Mouse (Mus musculus) midbrain, postnatal 0 days (tissue): ENCODE measurements around the gene Mef2a. TPM values are rescaled to one million over a fixed set of nuclear protein-coding genes. Genes with fewer than 3 reads are reported as not detected.

Source experiments
- ATAC-seq: fragments of 200-750 bp; cut with Nextera tagmentation; 2 replicates; pipeline ENCODE4 v1.8.0; 2017; ENCODE audit warnings: moderate number of reproducible peaks, mild to moderate bottlenecking, moderate TSS enrichment, moderate library complexity; ENCODE audit not compliant: low FRiP score
- DNase-seq: peaks from one replicate; pipeline ENCODE4 v3.0.0-alpha.2; 2015; ENCODE audit warnings: low spot score
- H3K27ac ChIP-seq: fragments of 300-500 bp; sonication (generic); 2 replicates; pipeline ENCODE4 v1.5.1; 2014; ENCODE audit warnings: low read depth, mild to moderate bottlenecking, low read length, mixed read lengths
- H3K27me3 ChIP-seq: fragments of 300-500 bp; sonication (generic); 2 replicates; pipeline ENCODE4 v1.6.1; 2014; ENCODE audit warnings: low read length, control low read depth, mixed read lengths; ENCODE audit not compliant: insufficient read depth
- H3K36me3 ChIP-seq: fragments of 300-500 bp; sonication (generic); 2 replicates; pipeline ENCODE4 v1.6.1; 2014; ENCODE audit warnings: low read length, control low read depth, mixed read lengths; ENCODE audit not compliant: insufficient read depth
- H3K4me1 ChIP-seq: fragments of 300-500 bp; sonication (generic); 2 replicates; pipeline ENCODE4 v1.6.1; 2014; ENCODE audit warnings: mild to moderate bottlenecking, control low read depth, antibody characterized with exemption, low read length, mixed read lengths; ENCODE audit not compliant: insufficient read depth
- H3K4me2 ChIP-seq: fragments of 300-500 bp; sonication (generic); 2 replicates; pipeline ENCODE4 v1.6.1; 2014; ENCODE audit warnings: low read depth, mild to moderate bottlenecking, low read length, mixed read lengths; ENCODE audit not compliant: poor library complexity, severe bottlenecking
- H3K4me3 ChIP-seq: fragments of 300-500 bp; sonication (generic); 2 replicates; pipeline ENCODE4 v1.5.1; 2014; ENCODE audit warnings: low read depth, mild to moderate bottlenecking, low read length, moderate library complexity
- H3K9ac ChIP-seq: fragments of 300-500 bp; sonication (generic); replicated peaks from 2 replicates; pipeline ENCODE4 v1.6.1; 2014; ENCODE audit warnings: mild to moderate bottlenecking, low read length, moderate library complexity, mixed read lengths; ENCODE audit not compliant: poor library complexity, severe bottlenecking
- H3K9me3 ChIP-seq: fragments of 300-500 bp; sonication (generic); 2 replicates; pipeline ENCODE4 v1.6.1; 2016; ENCODE audit warnings: low read length, control low read depth
- CTCF ChIP-seq: IDR thresholded peaks from 2 replicates; pipeline ENCODE4 v1.5.1; 2016; ENCODE audit warnings: antibody characterized with exemption, mild to moderate bottlenecking
- WGBS: fragments of 180-500 bp; shearing (Covaris S2); extraction: QIAGEN DNeasy Blood & Tissue Kit; methylation state at CpG from one replicate; pipeline ENCODE4 v1.1.7; 2014; 5-methylcytosine and 5-hydroxymethylcytosine counted together
- polyA plus RNA-seq: library from polyadenylated mRNA; unstranded; fragments of >200 nt; fragmentation: Nextera tagmentation; extraction: Ambion mirVana; gene quantifications from 2 replicates; pipeline ENCODE4 v1.2.1, GENCODE M21; 2015
- total RNA-seq: library from RNA; depleted of rRNA; stranded (reverse); fragments of >200 nt; gene quantifications from 2 replicates; pipeline ENCODE4 v1.2.3, GENCODE M21; 2014

Gene Mef2a
- total and polyA plus RNA-seq, 2 experiments from 2014 or later: 40.4 to 62.4 TPM

DNA sequence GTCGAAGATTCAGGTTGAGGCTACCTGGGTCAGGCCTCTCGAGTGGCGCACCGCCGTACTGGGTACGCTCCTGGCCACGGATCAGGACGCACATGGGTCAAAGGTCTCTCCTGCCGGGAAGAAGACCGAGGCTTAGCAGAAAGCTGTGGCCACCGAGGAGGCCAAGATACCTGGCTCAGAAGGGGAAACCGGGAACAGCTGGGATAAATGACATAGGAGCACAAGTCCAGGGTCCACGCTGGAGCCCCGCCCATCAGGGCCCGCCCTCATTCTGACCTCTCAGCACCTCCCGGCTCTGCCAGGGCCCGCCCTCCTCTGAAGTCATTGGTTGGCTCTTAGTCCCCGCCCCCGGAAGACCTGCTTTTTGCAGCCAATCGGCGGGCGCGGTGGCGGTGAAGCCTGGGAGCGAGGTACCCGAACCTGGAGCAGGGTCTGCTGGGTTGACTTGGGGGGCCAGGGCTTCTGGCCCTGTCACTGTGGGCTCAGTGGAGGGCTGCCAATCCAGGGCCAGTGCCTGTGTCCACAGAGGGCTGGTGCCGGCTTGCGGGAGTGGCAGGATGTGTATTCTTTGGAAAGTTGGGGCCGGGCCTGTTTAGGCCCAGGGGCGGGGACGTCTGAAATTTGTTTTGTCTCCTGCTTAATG is 150.3 kb downstream of the Mef2a start, which contains the start of gene Lysmd4:
TSS of gene Lysmd4 (plus strand) at position 325 of the 643 bp plus-strand sequence.
- Histone ChIP-seq H3K9me3 (no peaks in the 10 kb centered on the region), H3K9ac (peak within 1 kb of the TSS; percentile 77), H3K4me3 (peak within 1 kb of the TSS; percentile 73), H3K27me3 (no peaks in the 10 kb centered on the region), H3K36me3 (peaks cover 14% of the 10 kb centered on the region), H3K4me1 (peaks cover 15% of the 10 kb centered on the region), H3K4me2 (peak within 1 kb of the TSS; percentile 90), H3K27ac (peak within 1 kb of the TSS; percentile 67)
- ATAC-seq (peak; percentile 98), DNase-seq (peak; percentile 96)
- WGBS: 3% methylated on average over 31 of the region's 31 CpGs
- no peak for TF ChIP-seq CTCF

DNA sequence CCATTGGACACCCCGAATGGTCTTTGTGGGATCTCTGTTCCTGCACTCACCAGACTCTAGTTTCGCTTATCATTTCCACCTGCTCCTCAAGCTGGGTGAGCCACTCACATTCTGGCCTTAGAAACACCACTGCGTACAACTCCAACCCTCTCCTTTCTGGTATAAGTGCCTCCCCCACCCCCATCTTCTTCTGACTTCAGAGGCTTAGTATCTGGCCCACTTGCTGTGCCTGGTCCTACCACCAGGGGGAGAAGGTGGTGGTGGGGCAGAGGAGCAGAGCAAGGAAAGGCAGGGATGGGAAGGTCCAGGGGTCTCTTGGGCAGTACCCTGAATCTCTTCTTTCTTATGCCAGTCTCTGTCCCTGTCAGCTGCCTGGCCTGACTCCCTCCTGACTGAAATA is 155.6 kb downstream of the Mef2a start:
- Histone ChIP-seq H3K9ac (no peak overlapping the region), H3K36me3 (no peaks in the 10 kb centered on the region), H3K4me3 (no peak overlapping the region), H3K27ac (no peak overlapping the region), H3K4me2 (no peak overlapping the region), H3K4me1 (no peaks in the 10 kb centered on the region), H3K9me3 (no peaks in the 10 kb centered on the region), H3K27me3 (no peaks in the 10 kb centered on the region)
- 79% methylated on average over 3 of the region's 3 CpGs for WGBS
- no peak for DNase-seq
- peak; percentile 77 for TF ChIP-seq CTCF
- ATAC-seq: no peak

DNA sequence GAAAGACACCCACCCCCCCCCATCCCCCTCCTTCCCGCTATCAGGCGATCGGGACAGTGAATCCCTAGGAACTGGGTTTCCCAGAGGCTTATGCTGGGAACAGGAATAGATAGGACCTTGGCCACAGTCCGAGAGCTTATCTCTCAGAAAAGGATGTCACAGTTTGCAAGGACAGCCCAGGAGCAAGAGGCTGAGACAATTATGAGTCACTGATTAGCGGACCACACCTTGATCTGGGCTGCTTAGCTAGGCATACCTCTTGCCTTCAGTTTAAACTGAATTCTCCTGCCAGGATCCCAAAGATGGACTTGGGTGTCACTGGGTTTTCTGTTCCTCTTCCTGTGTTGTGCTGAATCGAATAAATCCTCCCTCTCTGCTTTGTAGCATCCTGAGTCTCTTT is 156.3 kb downstream of the Mef2a start:
- TF ChIP-seq CTCF: no peak
- Histone ChIP-seq H3K27me3 (no peaks in the 10 kb centered on the region), H3K27ac (no peak overlapping the region), H3K4me1 (no peaks in the 10 kb centered on the region), H3K4me3 (no peak overlapping the region), H3K36me3 (no peaks in the 10 kb centered on the region), H3K4me2 (no peak overlapping the region), H3K9ac (no peak overlapping the region), H3K9me3 (no peaks in the 10 kb centered on the region)
- no peak for ATAC-seq
- WGBS: 88% methylated on average over 6 of the region's 6 CpGs
- DNase-seq: no peak

DNA sequence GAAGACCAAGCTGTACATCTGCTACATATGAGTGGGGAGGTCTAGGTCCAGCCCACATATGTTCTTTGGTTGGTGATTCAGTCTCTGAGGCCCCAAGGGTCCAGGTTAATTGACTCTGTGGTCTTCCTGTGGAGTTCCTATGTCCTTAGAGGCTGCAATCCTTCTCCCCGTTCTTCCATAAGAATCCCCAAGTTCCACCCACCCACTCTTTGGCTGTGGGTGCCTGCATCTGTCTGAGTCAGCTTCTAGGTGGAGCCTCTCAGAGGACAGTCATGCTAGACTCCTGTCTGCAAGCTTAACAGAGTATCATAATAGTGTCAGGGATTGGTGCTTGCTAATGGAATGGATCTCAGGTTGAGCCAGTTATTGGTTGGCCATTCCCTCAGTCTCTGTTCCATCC is 159.1 kb downstream of the Mef2a start:
- H3K9ac ChIP-seq: no peak overlapping the region
- no peak for DNase-seq
- no peaks in the 10 kb centered on the region for H3K4me1 ChIP-seq
- no peaks in the 10 kb centered on the region for H3K27me3 ChIP-seq
- no peaks in the 10 kb centered on the region for H3K9me3 ChIP-seq
- no peak overlapping the region for H3K4me3 ChIP-seq
- H3K4me2 ChIP-seq: no peak overlapping the region
- no peak for TF ChIP-seq CTCF
- no peak for ATAC-seq
- 86% methylated on average over 1 of the region's 1 CpGs for WGBS
- H3K27ac ChIP-seq: no peak overlapping the region
- H3K36me3 ChIP-seq: no peaks in the 10 kb centered on the region

DNA sequence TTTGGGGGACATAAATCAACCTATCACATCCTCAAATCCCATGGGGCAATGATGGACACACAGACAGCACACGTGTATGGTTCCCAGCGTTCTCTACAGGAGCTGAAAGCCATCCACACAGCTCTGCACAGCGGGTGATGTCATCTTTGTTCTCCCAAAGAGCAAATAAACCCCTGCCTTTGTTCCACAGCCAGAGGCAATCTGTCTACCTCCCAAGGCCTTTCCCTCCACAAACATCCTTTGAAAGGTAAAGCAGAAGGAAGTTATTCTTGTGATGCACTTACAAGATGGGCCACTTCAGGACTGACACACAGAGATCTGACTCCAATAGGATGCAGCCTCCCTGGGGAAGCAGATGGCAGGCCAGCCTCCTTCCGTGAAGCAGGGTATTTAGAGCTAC is 160.7 kb downstream of the Mef2a start:
- 61% methylated on average over 4 of the region's 4 CpGs for WGBS
- Histone ChIP-seq H3K9ac (no peak overlapping the region), H3K9me3 (no peaks in the 10 kb centered on the region), H3K4me3 (no peak overlapping the region), H3K4me2 (no peak overlapping the region), H3K4me1 (no peaks in the 10 kb centered on the region), H3K27ac (no peak overlapping the region), H3K36me3 (no peaks in the 10 kb centered on the region), H3K27me3 (no peaks in the 10 kb centered on the region)
- ATAC-seq (no peak), DNase-seq (no peak)
- TF ChIP-seq CTCF: no peak

DNA sequence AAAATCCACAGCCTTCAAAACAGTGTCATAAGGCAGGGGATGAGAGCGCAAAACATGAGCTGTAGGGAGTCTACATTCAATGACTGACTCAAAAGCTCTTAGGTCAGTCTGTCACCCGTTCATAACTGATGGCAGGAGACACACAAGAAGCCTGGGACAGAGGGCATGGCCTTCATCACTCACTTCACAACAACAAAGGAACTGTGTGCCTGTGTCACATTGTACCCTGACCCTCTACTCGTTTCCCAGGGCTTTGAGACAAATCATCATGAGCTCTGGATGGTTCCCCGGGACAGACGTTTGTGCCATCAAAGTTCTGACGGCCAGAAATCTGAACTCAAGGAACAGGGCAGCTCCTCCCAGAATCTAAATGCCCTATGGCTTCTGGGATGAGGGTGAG is 161.3 kb downstream of the Mef2a start:
- WGBS: 60% methylated on average over 6 of the region's 6 CpGs
- Histone ChIP-seq H3K4me3 (no peak overlapping the region), H3K4me1 (no peaks in the 10 kb centered on the region), H3K36me3 (no peaks in the 10 kb centered on the region), H3K9me3 (no peaks in the 10 kb centered on the region), H3K4me2 (no peak overlapping the region), H3K9ac (no peak overlapping the region), H3K27me3 (no peaks in the 10 kb centered on the region), H3K27ac (no peak overlapping the region)
- no peak for DNase-seq
- TF ChIP-seq CTCF: no peak
- no peak for ATAC-seq
